Mouse (Mus musculus) stomach, postnatal 0 days (tissue): ENCODE measurements around the gene Foxp1. TPM values are rescaled to one million over a fixed set of nuclear protein-coding genes. Genes with fewer than 3 reads are reported as not detected.

ENCODE experiments used
- ATAC-seq: fragments of 200-750 bp; cut with Nextera tagmentation; 2 replicates; pipeline ENCODE4 v1.8.0; 2017; ENCODE audit not compliant: low FRiP score, low TSS enrichment
- DNase-seq: peaks from one replicate; pipeline ENCODE4 v3.0.0-alpha.2; 2016; ENCODE audit warnings: low spot score
- H3K27ac ChIP-seq: fragments of 300-500 bp; sonication (generic); replicated peaks from 2 replicates; pipeline ENCODE4 v1.5.1; 2014; ENCODE audit warnings: mild to moderate bottlenecking, control low read depth
- H3K27me3 ChIP-seq: fragments of 300-500 bp; sonication (generic); 2 replicates; pipeline ENCODE4 v1.6.1; 2014; ENCODE audit warnings: low read length; ENCODE audit not compliant: control insufficient read depth, insufficient read depth
- H3K36me3 ChIP-seq: fragments of 300-500 bp; sonication (generic); 2 replicates; pipeline ENCODE4 v1.6.1; 2014; ENCODE audit warnings: low read length, mixed read lengths; ENCODE audit not compliant: control insufficient read depth, insufficient read depth
- H3K4me1 ChIP-seq: fragments of 300-500 bp; sonication (generic); replicated peaks from 2 replicates; pipeline ENCODE4 v1.6.1; 2014; ENCODE audit warnings: antibody characterized with exemption; ENCODE audit not compliant: control insufficient read depth, insufficient read depth
- H3K4me2 ChIP-seq: fragments of 300-500 bp; sonication (generic); replicated peaks from 2 replicates; pipeline ENCODE4 v1.6.1; 2014; ENCODE audit warnings: low read depth, mild to moderate bottlenecking, control low read depth, moderate library complexity
- H3K4me3 ChIP-seq: fragments of 300-500 bp; sonication (generic); 2 replicates; pipeline ENCODE4 v1.5.1; 2014; ENCODE audit warnings: low read depth, low read length, control low read depth
- H3K9ac ChIP-seq: fragments of 300-500 bp; sonication (generic); 2 replicates; pipeline ENCODE4 v1.6.1; 2014; ENCODE audit warnings: mild to moderate bottlenecking, low read length, control low read depth, mixed read lengths
- H3K9me3 ChIP-seq: fragments of 300-500 bp; sonication (generic); 2 replicates; pipeline ENCODE4 v1.6.1; 2016; ENCODE audit warnings: low read length; ENCODE audit not compliant: control insufficient read depth
- CTCF ChIP-seq: IDR thresholded peaks from 2 replicates; pipeline ENCODE4 v1.5.1; 2016; ENCODE audit warnings: antibody characterized with exemption, low read depth, mild to moderate bottlenecking, moderate library complexity
- EP300 ChIP-seq: optimal IDR thresholded peaks from 2 replicates; pipeline ENCODE3; 2016; ENCODE audit warnings: antibody characterized with exemption
- WGBS: fragments of 180-500 bp; shearing (Covaris S2); extraction: QIAGEN DNeasy Blood & Tissue Kit; methylation state at CpG from one replicate; pipeline ENCODE4 v1.1.7; 2014; 5-methylcytosine and 5-hydroxymethylcytosine counted together
- polyA plus RNA-seq: library from polyadenylated mRNA; unstranded; fragments of >200 nt; fragmentation: Nextera tagmentation; extraction: Ambion mirVana; gene quantifications from 2 replicates; pipeline ENCODE4 v1.2.1, GENCODE M21; 2015

Foxp1 gene
- polyA plus RNA-seq, 1 experiment from 2014 or later, result 68.9 TPM

DNA sequence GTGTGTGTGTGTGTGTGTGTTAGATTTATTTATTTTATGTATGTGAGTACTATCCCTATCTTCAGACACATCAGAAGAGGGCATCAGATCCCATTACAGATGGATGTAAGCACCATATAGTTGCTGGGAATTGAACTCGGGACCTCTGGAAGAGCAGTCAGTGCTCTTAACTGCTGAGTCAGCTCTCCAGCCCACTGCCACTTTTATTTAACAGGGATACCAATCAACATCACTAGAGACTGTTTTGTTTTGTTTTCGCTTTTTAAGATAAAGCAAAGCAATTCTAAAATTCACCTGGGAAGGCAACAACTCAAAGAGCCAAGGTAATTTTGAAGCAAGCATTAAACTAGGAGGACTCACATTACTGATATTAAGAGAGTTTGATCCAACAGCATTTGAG lies 23.9 kb upstream of the Foxp1 start:
- Histone ChIP-seq H3K9ac (no peak overlapping the region), H3K9me3 (no peaks in the 10 kb centered on the region), H3K36me3 (no peaks in the 10 kb centered on the region), H3K27ac (no peak overlapping the region), H3K27me3 (no peaks in the 10 kb centered on the region), H3K4me3 (no peak overlapping the region), H3K4me1 (no peaks in the 10 kb centered on the region), H3K4me2 (no peak overlapping the region)
- no peak for ATAC-seq
- DNase-seq, result no peak
- TF ChIP-seq CTCF (no peak), EP300 (no peak)
- 93% methylated on average over 2 of the region's 2 CpGs for WGBS

GRCm38 (mm10) chr6:99545437-99545836 lies 22.9 kb upstream of the Foxp1 start:
- Histone ChIP-seq H3K4me2 (no peak overlapping the region), H3K9me3 (no peaks in the 10 kb centered on the region), H3K27ac (no peak overlapping the region), H3K4me1 (no peaks in the 10 kb centered on the region), H3K27me3 (no peaks in the 10 kb centered on the region), H3K4me3 (no peak overlapping the region), H3K9ac (no peak overlapping the region), H3K36me3 (no peaks in the 10 kb centered on the region)
- ATAC-seq, result no peak
- DNase-seq, result no peak
- 59% methylated on average over 6 of the region's 6 CpGs for WGBS
- TF ChIP-seq CTCF, result no peak
- TF ChIP-seq EP300, result no peak

DNA sequence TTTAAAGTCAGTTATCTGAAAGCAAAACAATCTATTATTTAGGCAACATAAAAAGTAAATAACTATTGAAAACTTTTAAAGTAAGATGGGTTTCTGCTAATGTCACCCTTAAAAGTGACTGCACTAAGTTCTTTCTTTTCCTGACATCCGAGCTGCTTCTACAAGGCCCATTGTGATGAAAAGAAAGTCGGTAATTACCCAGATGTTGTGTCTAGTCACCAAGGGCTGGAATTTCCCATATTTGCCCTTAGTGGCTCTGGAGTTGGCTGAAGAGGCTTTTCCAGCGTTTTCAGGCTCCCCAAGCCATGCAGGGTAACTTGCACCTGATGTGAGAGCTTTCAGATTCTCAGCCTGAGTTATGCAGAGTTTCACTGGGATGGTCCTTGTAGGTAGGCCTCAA lies 18.6 kb upstream of the Foxp1 start:
- no peak for TF ChIP-seq CTCF
- TF ChIP-seq EP300, result no peak
- H3K4me3 ChIP-seq, result no peak overlapping the region
- no peak overlapping the region for H3K4me2 ChIP-seq
- no peaks in the 10 kb centered on the region for H3K27me3 ChIP-seq
- H3K9ac ChIP-seq, result no peak overlapping the region
- 44% methylated on average over 3 of the region's 3 CpGs for WGBS
- no peaks in the 10 kb centered on the region for H3K9me3 ChIP-seq
- DNase-seq (no peak), ATAC-seq (no peak)
- no peak overlapping the region for H3K27ac ChIP-seq
- no peaks in the 10 kb centered on the region for H3K4me1 ChIP-seq
- H3K36me3 ChIP-seq, result no peaks in the 10 kb centered on the region

DNA sequence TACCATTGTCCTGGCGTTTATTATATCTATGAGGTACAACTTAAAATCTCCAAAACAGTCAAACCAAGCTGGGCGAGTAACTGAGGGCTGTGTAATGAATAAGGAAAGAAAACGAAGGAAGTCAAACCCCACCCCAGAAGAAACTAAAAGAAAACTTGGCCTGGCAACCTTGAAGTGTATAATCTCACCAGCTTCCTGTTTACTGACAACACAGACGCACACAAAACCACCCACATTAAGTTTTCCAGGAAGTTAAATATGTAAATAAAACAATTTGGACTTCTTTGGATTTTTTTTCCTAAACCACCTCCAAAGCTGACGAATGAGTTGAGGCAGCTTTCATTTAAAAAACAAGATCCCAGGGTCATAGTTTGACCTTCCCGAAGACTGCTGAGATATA lies 18.1 kb upstream of the Foxp1 start:
- WGBS, result 66% methylated on average over 6 of the region's 6 CpGs
- no peak for DNase-seq
- no peaks in the 10 kb centered on the region for H3K36me3 ChIP-seq
- H3K4me2 ChIP-seq, result no peak overlapping the region
- no peak for TF ChIP-seq CTCF
- TF ChIP-seq EP300, result no peak
- H3K9me3 ChIP-seq, result no peaks in the 10 kb centered on the region
- no peak overlapping the region for H3K4me3 ChIP-seq
- no peak for ATAC-seq
- H3K27me3 ChIP-seq, result no peaks in the 10 kb centered on the region
- no peaks in the 10 kb centered on the region for H3K4me1 ChIP-seq
- no peak overlapping the region for H3K9ac ChIP-seq
- no peak overlapping the region for H3K27ac ChIP-seq

GRCm38 (mm10) chr6:99540146-99540545 lies 17.6 kb upstream of the Foxp1 start:
- no peak for ATAC-seq
- H3K27ac ChIP-seq, result no peak overlapping the region
- no peak overlapping the region for H3K4me3 ChIP-seq

DNA sequence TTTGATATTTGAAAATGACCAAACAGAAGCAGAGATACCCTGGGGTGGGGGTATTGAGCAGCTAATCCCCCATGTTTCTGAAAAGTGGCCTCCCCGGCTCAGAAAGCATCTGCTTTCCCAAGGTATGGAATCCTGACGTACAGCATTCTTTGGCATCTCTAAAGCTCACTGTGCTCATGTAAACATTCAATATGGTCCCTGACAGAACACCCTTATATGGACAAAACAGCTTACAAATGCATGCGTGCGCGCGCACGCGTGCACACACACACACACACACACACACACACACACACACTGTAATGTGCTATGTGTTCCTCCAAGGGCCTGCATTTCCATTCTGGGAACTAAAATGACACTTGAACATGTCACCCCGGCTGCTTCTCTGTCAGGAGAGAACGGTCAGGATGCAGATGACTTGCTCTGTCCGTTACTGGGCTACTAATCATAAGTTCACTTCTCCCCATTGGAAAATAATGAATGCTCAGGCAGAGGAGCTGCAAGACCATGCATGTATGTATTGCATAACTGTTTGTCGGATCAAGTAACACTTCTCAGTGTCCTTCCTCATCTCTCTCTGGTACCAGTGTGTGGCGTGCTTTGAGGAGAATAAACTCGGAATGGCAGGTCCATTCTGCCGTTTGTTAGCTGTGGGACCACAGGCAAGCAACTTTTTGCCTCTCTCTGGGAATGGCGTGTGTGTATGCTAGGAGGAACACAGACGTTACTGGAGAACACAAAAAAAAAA lies 15.8 kb upstream of the Foxp1 start:
- Histone ChIP-seq H3K27ac (no peak overlapping the region), H3K4me2 (no peak overlapping the region), H3K4me1 (no peaks in the 10 kb centered on the region), H3K9ac (no peak overlapping the region), H3K36me3 (no peaks in the 10 kb centered on the region), H3K9me3 (no peaks in the 10 kb centered on the region), H3K27me3 (no peaks in the 10 kb centered on the region), H3K4me3 (no peak overlapping the region)
- TF ChIP-seq EP300 (no peak), CTCF (no peak)
- ATAC-seq (no peak), DNase-seq (no peak)
- WGBS, result 48% methylated on average over 17 of the region's 17 CpGs

More at GRCm38 (mm10) chr6:99540146-99540545, 17.6 kb upstream of the Foxp1 start:
- Histone ChIP-seq H3K27me3 (no peaks in the 10 kb centered on the region), H3K36me3 (no peaks in the 10 kb centered on the region), H3K9me3 (no peaks in the 10 kb centered on the region), H3K4me2 (no peak overlapping the region), H3K9ac (no peak overlapping the region), H3K4me1 (no peaks in the 10 kb centered on the region)
- TF ChIP-seq CTCF (no peak), EP300 (no peak)
- DNase-seq, result no peak
- WGBS, result 83% methylated on average over 5 of the region's 5 CpGs
